Mouse (Mus musculus) layer of hippocampus, postnatal 25 days (tissue): ENCODE results near the gene Farsb. TPM values are rescaled to one million over a fixed set of nuclear protein-coding genes. Genes with fewer than 3 reads are reported as not detected.
A peak's percentile ranks its signal among the peaks of the same experiment; 100 is the strongest.

Experiments used
- DNase-seq, 2 experiments: peaks; one replicate each; pipeline ENCODE4 v3.0.0; 2022; ENCODE audit warnings: mixed read lengths in 2 of 2, low spot score in 1 of 2; ENCODE audit errors: extremely low spot score in 1 of 2
- total RNA-seq, 2 experiments: library from RNA; stranded (reverse); gene quantifications; 2 replicates each; pipeline ENCODE4 v1.2.3; 2021

Farsb gene
- total RNA-seq, 2 experiments from 2014 or later: 65.8 to 71.0 TPM

DNA sequence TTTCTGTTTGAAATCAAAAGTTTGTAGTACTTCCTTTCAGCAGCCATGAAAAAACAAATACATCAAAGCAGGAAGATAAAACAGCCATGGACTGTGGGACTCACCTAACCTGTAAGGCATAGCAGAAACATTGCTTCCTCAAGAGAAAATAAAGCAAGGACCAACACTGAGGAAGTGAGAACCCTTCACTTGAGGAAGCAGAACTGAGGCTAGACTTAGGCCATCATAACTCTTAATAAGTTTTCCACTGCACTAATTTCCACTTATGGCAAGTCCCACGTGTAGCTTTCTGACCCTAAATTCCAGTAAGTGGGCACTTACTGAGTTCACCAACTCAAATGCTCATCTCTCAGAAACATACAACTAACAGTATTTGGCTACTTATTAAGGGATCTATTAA is 1.4 kb upstream of the Farsb start:
- DNase-seq: no peak

DNA sequence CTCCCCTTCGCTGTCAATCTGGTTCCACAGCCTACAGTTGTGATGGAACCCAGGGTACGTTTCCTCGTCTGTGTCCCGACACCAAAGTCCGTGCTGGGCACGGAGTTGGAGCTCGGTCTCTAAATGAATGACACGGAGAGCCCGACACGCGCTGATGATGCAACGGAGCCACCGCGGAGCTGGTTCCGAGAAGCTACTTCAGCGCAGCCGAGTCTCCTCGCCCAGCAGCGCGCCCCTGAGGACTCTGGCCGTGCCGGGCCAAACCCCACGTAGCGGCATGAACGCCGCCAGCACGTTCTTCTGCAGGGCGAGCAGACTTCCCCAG is 308 bp downstream of the Farsb start:
- no peak for DNase-seq

DNA sequence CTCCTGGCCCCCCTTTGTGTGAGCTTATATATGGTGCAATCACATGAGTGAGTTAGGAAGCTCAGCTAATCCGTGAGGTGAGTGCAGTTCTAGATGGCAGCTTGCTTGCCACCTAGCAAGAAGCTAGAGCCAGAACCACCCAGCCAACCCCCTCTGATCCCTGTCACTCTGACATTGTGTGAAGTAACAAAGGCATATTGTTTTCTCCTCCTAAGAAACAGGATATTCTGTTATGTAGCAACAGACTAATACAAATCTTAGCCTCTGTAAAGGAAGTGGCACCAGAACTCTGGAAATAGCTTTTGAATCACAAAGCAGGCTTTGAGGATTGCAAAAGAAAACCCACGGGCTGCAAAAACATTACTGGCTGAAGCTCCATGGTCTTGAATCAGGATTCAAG is 4.3 kb downstream of the Farsb start:
- no peak for DNase-seq

DNA sequence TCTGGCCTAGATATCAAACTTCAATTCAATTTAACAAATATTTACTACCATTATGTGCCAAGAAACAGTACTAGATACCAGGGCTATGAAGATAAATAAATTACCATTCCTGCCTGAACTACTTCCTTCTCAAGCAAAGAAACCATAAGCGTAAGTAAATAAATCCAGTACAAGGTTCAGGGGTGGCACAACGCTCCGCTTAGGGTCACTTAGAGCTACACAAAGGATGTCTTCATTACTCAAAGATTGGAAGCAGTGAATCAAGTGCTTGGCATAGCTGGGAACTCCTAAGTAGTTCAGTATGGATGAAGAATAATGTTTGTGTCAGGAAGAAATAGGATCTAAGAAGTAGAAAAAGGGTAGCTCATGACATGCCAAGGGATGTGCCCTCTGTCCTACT is 5.3 kb downstream of the Farsb start:
- no peak for DNase-seq

DNA sequence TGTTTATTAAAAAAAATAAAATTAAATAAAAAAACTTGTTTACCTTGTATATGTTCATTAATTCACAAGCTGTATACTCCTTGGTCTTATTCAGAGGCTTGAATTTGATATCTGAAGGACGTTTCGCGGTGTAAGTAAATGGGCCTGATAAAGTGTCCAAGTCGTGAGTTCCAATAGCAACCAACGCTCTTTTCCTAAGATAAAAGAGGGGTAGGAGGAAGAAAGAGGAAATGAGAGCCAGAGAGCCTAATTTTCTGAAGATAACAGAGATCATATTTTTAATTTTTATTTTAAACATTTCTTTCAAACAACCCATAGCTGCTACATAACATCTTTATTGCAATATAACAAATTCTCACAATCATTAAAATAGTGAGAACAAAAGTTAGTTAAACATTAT is 16.3 kb downstream of the Farsb start:
- no peak for DNase-seq

- peak in 1 of 2 experiments; percentile 32 for DNase-seq
Observed at GRCm38 (mm10) chr1:78454659-78455058, 34.0 kb downstream of the Farsb start.

- no peak for DNase-seq
Observed at GRCm38 (mm10) chr1:78453886-78454285, 34.8 kb downstream of the Farsb start.

DNA sequence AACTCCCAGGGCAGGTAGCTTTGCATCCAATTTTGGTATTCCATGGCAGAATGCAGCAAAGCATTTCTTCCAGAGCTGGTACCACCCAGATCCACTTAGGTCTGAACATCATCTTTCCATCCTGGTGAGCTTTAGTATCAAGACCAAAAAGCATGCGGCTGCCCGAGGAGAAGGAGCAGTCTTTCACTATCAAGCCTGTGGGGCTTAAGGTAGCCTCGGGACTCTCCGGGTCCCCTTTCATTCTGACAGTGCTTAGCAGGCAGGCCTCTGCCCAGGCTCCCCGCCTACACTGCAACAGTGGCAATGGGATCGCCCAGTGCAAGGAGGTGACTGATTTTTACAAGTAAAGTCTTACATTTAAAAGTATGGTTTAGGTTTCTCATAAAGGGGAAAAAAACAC is 36.2 kb downstream of the Farsb start:
- no peak for DNase-seq

GRCm38 (mm10) chr1:78451070-78451854 is 37.4 kb downstream of the Farsb start:
- DNase-seq: no peak

GRCm38 (mm10) chr1:78448091-78448490 is 40.6 kb downstream of the Farsb start:
- DNase-seq: no peak

- DNase-seq: no peak
Observed at GRCm38 (mm10) chr1:78446742-78447141, 42.0 kb downstream of the Farsb start.

GRCm38 (mm10) chr1:78446232-78446631 is 42.5 kb downstream of the Farsb start:
- DNase-seq: no peak

DNA sequence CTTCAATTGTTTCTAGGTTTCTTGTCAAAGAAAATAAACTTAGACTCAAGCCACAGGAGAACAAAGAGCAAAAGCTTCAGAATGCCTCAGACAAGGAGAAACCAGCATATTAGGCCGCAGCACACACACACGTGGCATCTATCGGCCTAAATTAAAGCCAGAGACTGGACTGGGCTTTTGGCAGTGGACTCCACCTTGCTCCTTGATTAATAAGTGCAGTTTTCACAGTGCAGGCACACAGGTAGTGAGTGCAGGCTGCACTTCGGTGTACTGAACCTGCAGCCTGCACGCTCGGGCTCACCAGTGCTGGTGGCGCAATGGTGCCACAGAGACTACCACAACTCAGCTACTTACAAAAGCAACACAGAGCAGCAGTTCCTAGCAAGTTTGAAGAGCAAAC is 45.6 kb downstream of the Farsb start:
- no peak for DNase-seq

DNA sequence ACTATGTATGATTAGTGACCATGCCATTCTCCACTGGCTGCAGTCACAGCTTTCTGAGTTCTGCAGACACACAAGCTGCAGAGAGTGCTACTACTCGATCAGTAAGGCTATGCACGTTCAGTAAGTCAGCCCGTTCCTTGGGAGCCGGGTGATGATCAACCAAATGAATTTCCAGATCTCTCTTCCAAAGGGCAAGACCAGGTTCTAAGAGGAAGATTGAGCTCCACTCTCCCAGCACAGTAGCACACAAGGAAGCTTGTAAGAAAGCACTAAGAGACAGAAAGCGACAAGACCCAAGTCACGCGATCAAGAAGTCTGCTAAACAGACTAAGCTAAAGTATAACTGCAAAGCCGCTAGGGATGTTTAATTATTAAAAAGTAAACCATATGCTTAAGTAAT is 48.0 kb downstream of the Farsb start:
- no peak for DNase-seq

- no peak for DNase-seq
Observed at GRCm38 (mm10) chr1:78437150-78437549, 51.5 kb downstream of the Farsb start.

DNA sequence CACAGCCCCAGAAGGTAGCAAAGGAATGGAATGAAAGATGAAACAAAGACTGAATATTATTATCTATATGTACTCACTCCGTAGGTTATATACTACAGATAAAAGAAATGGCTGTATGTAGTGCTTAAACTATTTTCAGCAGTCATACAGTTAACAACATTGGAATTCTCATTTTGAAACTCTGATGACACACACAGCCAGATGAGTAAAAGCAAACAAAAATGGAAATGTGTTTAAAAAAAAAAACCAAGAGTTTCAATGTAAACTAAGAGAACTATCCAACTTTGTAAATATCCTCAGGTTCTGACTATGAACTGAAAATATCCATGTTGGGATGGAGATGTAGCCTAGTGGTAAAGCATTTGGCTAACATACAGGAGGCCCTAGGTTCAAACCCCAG is 52.3 kb downstream of the Farsb start:
- no peak for DNase-seq

- no peak for DNase-seq
Observed at GRCm38 (mm10) chr1:78435967-78436366, 52.7 kb downstream of the Farsb start.

DNA sequence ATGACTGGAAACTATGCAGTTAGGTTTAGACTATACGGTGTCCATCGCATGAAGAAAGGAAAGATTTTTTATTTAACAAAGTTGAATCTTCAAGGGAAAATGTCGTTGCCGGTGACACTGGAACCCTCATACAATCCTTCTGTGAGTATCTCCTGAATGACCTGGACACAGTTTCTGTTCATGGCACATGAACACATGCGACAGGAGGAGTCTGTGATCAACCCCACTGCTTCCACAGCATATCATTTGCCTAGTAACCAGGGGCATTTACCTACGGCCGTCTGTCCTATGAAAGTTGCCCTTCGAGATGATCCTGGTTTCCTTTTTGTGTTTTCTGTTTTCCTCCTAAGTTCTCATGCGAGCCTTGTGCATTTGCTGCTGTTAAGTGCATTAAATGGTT is 55.2 kb downstream of the Farsb start:
- DNase-seq: no peak

DNA sequence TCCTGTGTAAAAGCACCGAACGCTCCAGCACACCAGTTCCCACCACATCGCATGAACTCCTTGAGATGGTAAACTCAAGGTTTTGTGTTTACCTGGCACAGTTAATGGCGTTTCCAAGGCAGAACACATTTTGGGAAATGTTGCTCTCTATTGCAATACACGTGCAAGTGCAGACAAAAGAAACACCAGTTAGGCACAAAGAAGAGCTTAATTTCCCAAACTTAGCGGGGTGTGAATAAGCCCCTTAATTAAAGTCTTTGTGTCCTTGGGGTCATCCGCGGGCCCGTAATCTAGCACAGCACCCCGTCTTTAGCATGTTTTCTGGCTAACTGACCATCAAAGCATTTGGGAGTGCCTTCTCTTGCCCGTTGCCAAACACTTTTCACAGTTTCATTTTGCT is 59.8 kb downstream of the Farsb start:
- DNase-seq: no peak

DNA sequence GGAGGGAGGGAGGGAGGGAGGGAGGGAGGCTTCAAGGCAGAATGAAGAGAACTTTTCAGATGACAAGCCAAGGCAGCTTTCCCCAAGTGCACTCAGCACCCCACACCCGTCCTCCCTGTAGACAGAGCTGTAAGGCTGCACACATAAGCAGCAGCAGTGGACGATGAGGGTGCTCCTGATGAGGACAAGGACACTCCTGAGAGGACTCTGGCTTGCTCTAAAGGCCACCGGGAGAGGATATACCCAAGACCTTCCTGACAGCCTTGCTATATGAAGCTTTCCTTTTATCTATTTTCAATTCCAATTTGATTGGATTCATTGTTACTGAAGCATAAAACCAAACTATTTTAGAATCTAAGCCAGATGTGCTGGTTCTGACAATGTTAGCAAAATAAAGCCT is 61.9 kb downstream of the Farsb start:
- no peak for DNase-seq

GRCm38 (mm10) chr1:78425793-78426700 is 62.6 kb downstream of the Farsb start:
- no peak for DNase-seq

DNA sequence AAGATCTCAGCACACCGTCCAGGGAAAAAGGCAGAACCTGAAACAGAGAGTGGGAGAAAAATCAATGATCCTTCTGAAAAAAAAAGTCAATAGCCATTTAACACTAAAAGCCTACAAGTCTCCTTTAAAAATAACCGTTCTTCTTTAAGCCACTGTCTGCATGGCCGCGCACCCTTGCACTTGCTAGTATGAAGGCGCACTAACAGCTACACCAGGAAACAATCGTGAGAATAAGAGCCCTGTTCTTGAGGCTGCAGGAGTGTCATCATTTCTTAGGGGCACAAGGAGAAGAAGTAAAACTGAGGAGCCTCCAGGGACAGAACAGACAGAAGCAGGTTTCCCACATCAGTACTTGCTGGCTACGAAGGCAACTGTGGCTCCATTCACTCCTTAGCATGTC is 63.4 kb downstream of the Farsb start:
- DNase-seq: no peak
